Mouse (Mus musculus): ENCODE data around the gene Rasgef1b. TPM values are rescaled to one million over a fixed set of nuclear protein-coding genes. Genes with fewer than 3 reads are reported as not detected.

Rasgef1b gene
- total RNA-seq, 2 experiments from 2014 or later = 0.46 to 3.2 TPM

DNA sequence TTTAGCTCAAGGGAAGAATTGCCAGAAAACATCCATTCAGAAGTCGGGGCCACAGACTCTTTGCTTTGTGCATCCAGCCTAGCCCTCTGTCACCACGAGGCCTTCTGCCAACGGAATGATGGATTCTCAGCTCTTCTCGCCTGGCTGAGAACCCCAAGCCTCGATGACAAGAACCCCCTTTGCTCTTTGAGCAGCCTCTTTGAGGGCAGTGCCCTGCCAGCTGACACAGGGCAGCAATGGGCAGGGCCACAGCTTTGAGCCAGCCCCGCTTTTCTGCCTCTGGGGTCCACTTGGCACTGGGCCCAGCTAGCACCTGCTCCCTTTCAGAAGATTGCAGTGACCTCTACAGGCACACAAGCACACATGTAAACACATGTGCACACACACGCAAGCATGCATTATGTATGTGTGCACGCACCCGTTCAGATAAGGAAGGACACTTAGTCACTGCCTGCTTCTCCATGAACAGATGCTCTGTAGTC is 224.5 kb downstream of the Rasgef1b start:
- no peak for ATAC-seq (replicated peaks; ENCODE audit: low FRiP score, low TSS enrichment, poor library complexity, severe bottlenecking)

DNA sequence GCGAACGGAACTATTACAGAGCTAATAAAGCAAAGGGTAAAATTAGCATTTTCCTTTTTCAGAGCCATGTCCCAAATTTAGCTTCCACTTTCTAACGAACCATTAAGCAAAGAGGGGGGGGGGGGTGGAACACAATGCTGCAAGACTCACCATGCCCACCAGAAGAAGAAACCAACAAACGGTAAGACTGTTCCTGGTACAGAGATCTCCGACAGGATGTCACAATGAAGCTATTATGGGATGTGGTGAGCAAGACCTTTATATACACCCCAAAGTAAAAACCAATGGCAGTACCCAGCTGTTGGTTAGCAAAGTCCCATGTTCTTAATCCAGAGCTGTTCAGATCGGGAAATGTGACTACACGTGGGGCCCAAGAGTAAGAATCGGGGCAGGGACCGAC is 226.2 kb downstream of the Rasgef1b start:
- no peak for ATAC-seq (replicated peaks; ENCODE audit: low FRiP score, low TSS enrichment, poor library complexity, severe bottlenecking)

DNA sequence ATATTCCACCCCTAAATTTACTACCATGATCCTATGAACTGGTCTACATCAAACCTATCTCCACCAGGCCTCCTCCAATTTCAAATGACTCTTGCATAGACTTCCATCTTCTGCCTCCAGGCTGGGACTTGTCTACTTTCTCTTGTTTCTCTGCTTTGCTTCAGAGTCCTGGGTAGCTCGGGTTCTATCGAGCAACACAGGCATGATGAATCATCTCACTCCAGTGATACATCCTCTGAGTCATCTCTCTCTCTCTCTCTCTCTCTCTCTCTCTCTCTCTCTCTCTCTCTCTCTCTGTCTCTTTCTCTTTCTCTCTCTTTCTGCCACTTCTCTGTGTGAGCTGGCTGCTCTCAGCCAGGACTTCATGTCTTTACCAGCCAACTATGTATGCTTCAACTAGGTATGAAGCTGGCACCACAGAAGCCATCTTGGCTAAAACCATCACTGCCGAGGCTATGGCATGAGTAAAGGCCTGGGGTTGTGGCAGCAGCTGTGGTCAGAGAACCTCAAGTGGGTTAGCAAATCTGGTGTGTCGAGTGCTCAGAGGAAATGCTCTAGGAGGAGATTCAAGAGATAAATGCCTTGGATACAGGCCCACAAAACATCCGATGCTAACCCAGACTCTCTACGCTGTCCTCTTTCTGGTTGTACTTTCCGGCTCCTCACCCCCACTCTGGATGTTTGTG is 229.3 kb downstream of the Rasgef1b start:
- 0 out of 2 replicates have a peak, but pooled peaks have one; percentile 34 for ATAC-seq (replicated peaks; ENCODE audit: low FRiP score, low TSS enrichment, poor library complexity, severe bottlenecking)

DNA sequence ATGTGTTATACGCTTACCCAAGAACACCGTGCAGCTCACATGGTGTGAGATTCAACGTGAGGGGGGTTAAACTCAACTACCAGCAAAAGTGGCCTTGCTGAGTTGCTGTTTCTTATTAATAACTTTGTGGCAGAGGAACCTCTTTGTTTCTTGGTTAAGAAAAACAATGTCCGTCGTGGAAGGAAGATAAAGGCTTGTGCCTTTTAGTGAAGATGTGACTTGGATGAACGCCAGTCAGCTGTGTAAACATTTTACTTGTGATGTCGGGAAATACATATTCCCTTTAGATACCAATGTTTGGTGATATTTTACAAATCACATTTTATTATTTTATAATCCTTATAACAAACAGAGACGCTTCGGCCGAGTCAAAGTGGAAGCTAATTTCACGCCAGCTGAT is 231.0 kb downstream of the Rasgef1b start:
- ATAC-seq (replicated peaks; ENCODE audit: low FRiP score, low TSS enrichment, poor library complexity, severe bottlenecking) = no peak

- no peak for ATAC-seq (replicated peaks; ENCODE audit: low FRiP score, low TSS enrichment, poor library complexity, severe bottlenecking)
Measured at GRCm38 (mm10) chr5:99496931-99497782, 231.7 kb downstream of the Rasgef1b start.

GRCm38 (mm10) chr5:99496157-99496453 is 232.8 kb downstream of the Rasgef1b start:
- no peak for ATAC-seq (replicated peaks; ENCODE audit: low FRiP score, low TSS enrichment, poor library complexity, severe bottlenecking)

DNA sequence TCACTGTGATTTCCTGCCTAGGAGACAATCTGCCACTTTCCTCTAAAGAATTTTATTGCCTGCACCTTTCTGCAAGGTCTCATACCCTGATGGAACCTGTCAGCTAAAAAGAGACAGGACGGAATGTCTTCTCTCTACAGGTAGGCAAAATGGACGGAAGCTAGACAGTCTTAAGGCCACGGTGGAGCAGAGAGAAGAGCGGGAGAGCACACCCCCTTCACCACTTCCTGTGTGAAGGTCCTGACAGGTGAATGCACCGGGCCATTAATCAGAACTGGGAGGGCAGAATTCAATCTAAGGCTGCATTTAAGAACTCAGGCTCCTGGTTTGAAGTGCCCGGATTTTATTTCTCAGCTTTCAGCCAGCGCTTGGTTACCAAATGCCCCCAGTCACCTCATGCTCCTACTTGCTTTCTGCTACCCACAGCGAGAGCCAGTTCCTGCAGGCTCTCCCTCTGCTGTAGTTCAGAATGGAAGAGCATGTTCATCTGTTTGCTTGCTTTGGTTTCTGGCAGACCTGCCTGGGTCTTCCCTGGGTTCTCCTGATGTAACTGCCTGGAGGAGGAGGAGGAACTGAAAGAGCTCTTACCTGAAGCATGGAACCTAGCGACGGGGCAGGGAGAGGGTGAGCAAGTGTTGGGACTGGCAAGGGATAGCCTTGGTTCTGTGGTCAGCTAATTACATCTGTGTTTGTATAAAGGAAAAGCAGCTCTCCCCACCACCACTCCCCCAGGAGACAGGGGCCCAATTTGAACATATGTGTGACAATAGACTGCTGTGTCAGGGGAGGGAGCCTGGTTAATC is 233.3 kb downstream of the Rasgef1b start:
- no peak for ATAC-seq (replicated peaks; ENCODE audit: low FRiP score, low TSS enrichment, poor library complexity, severe bottlenecking)

- no peak for ATAC-seq (replicated peaks; ENCODE audit: low FRiP score, low TSS enrichment, poor library complexity, severe bottlenecking)
Measured at GRCm38 (mm10) chr5:99493861-99494260, 235.0 kb downstream of the Rasgef1b start.

DNA sequence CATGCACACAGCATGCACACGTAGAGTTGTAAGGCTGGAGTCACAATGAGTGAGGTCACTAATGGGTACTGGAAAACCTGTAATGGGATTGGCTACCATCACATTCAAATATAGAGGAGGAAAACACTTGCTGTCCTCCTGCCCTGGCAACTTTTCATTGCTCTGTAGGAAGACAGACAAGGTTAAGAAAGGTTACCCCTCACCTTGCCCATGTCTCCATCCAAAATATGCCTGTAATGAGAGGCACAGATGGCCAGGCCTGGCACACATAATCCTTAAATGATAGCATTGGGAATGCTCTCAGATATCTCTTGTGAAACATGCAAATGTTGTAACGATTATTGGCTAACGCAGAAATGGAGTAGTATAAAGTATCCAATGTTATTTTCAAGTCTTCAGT is 235.8 kb downstream of the Rasgef1b start:
- no peak for ATAC-seq (replicated peaks; ENCODE audit: low FRiP score, low TSS enrichment, poor library complexity, severe bottlenecking)

DNA sequence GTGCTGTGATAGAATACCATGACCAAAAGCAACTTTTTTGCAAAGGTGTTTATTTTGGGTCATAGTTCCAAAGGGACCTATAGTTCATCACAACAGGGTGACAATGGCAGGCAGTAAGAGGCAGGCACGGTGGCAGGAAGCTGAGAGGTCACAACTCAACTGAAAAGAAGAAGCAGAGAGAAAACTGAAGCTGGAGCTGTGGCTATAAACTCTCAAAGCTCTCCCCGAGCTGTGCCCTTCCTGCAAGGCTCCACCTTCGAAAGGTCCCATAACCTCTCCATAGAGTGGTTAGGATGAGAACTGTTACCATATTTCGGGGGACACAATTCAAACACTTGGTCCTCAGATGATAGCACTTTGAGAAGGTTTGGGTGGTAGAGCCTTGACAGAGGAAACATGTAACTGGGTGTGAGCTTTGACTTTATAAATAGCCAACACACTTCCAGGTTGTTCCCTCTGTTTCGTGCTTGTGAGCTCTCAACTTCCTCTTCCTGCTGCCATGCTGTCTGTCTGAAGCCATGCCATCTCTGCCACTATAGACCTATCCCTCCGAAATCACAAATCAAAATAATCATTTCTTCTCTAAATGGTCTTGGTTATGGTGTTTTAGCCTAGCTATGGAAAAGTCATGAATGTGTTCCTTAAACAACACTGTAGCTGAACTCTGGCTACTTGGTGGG is 240.2 kb downstream of the Rasgef1b start:
- ATAC-seq (replicated peaks; ENCODE audit: low FRiP score, low TSS enrichment, poor library complexity, severe bottlenecking) = no peak

GRCm38 (mm10) chr5:99487009-99487858 is 241.6 kb downstream of the Rasgef1b start:
- no peak for ATAC-seq (replicated peaks; ENCODE audit: low FRiP score, low TSS enrichment, poor library complexity, severe bottlenecking)

- ATAC-seq (replicated peaks; ENCODE audit: low FRiP score, low TSS enrichment, poor library complexity, severe bottlenecking) = no peak
Measured at GRCm38 (mm10) chr5:99483162-99483561, 245.7 kb downstream of the Rasgef1b start.

DNA sequence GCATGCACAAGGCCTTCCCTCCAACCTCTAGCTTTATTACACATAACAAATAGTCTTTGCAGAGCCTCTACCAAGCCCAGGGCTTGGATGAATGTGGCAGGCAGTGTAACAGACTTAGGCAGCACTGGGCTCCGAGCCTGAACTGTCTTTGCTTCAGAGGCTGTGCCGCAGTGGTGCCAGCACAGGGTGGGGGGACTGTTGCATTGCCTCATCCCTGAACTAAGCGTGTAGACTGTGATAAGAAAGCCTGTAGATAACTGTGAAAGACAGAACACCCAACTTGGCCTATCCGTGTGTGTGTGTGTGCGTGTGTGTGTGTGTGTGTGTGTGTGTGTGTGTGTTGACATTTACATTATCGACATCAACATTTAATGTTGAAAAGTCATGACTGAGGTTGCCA is 246.3 kb downstream of the Rasgef1b start:
- ATAC-seq (replicated peaks; ENCODE audit: low FRiP score, low TSS enrichment, poor library complexity, severe bottlenecking) = peak; percentile 61

- no peak for ATAC-seq (replicated peaks; ENCODE audit: low FRiP score, low TSS enrichment, poor library complexity, severe bottlenecking)
Measured at GRCm38 (mm10) chr5:99482016-99482415, 246.8 kb downstream of the Rasgef1b start.

DNA sequence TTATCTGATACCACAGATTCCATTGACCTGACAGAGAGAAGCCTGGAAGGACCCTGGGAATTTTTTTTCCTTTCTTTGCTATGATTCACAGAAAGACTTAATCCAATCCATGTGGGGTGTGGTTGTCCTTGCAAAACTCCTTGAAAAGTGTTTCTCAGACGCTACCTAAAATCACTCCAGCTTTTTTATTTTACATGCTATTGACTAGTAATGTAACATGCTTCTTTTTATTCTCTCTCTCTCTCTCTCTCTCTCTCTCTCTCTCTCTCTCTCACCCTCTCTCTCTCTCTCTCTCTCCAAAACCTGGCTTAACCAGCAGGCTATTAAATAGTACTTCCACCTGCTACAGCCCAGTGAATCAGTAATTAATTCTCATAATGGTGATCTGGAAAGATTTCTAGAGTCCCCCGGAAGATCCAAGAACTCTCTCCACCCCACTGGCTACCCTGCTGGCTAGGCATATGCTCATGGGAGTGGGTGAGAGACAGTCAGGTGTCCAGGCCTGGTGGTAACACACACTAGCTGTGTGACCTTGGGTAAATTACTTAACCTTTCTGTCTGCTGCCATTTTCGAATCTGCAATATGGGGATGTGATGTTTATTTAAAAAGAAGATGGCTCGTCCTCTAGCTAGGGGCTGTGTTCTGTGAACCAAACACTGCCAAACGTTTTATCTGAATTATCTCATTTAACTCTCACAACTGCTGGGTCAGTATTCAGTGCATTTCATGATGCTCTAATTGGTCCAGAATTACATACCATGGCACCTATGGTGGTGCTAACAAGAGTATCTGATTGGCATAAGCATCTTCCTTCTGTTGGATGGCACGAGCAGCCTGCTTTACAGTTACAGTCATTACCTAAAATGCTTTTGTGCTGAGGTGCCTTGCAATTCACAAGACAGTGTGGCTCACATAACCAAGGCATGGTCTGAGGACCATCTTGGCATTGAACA is 248.5 kb downstream of the Rasgef1b start:
- no peak for ATAC-seq (replicated peaks; ENCODE audit: low FRiP score, low TSS enrichment, poor library complexity, severe bottlenecking)

GRCm38 (mm10) chr5:99479263-99480077 is 249.4 kb downstream of the Rasgef1b start:
- ATAC-seq (replicated peaks; ENCODE audit: low FRiP score, low TSS enrichment, poor library complexity, severe bottlenecking) = peak; percentile 67

GRCm38 (mm10) chr5:99478716-99479115 is 250.1 kb downstream of the Rasgef1b start:
- peak; percentile 70 for ATAC-seq (replicated peaks; ENCODE audit: low FRiP score, low TSS enrichment, poor library complexity, severe bottlenecking)
